Mouse (Mus musculus): ENCODE data around the gene Rin2. TPM values are rescaled to one million over a fixed set of nuclear protein-coding genes. Genes with fewer than 3 reads are reported as not detected.

Rin2 gene
- polyA plus RNA-seq, 1 experiment = 17.8 TPM

- no peak for TF ChIP-seq POLR2A (IDR thresholded peaks at IDR 0.05; ENCODE audit: borderline replicate concordance, control insufficient read depth, low read depth, low read length)
- no peak for TF ChIP-seq CTCF (IDR thresholded peaks at IDR 0.05; ENCODE audit: control insufficient read depth, insufficient read depth, low read length)
- H3K4me3 ChIP-seq (replicated peaks; ENCODE audit: control insufficient read depth, low read depth, low read length) = no peak overlapping the region
- no peaks in the 10 kb centered on the region; the same call in 1 of the 2 replicates for H3K4me1 ChIP-seq (ENCODE audit: control insufficient read depth, insufficient read depth, low read length)
- 54% methylated on average over 11 of the region's 11 CpGs for WGBS
- H3K27ac ChIP-seq (ENCODE audit: control insufficient read depth, insufficient read depth, low read depth, low read length, poor library complexity) = 0 out of 2 replicates have a peak overlapping the region, but pooled peaks have one; percentile 36
Measured at GRCm38 (mm10) chr2:145880887-145881747, 206.1 kb downstream of the Rin2 start.

- H3K4me1 ChIP-seq (ENCODE audit: control insufficient read depth, insufficient read depth, low read length) = no peaks in the 10 kb centered on the region; the same call in 1 of the 2 replicates
- no peak overlapping the region for H3K4me3 ChIP-seq (replicated peaks; ENCODE audit: control insufficient read depth, low read depth, low read length)
- 86% methylated on average over 5 of the region's 5 CpGs for WGBS
- no peak for TF ChIP-seq CTCF (IDR thresholded peaks at IDR 0.05; ENCODE audit: control insufficient read depth, insufficient read depth, low read length)
- no peak for TF ChIP-seq POLR2A (IDR thresholded peaks at IDR 0.05; ENCODE audit: borderline replicate concordance, control insufficient read depth, low read depth, low read length)
- H3K27ac ChIP-seq (ENCODE audit: control insufficient read depth, insufficient read depth, low read depth, low read length, poor library complexity) = no peak overlapping the region
Measured at GRCm38 (mm10) chr2:145881932-145882331, 206.9 kb downstream of the Rin2 start.

GRCm38 (mm10) chr2:145882398-145882797, 207.4 kb downstream of the Rin2 start:
- TF ChIP-seq POLR2A (IDR thresholded peaks at IDR 0.05; ENCODE audit: borderline replicate concordance, control insufficient read depth, low read depth, low read length) (no peak), CTCF (IDR thresholded peaks at IDR 0.05; ENCODE audit: control insufficient read depth, insufficient read depth, low read length) (no peak)
- no peaks in the 10 kb centered on the region; the same call in 1 of the 2 replicates for H3K4me1 ChIP-seq (ENCODE audit: control insufficient read depth, insufficient read depth, low read length)
- no peak overlapping the region for H3K4me3 ChIP-seq (replicated peaks; ENCODE audit: control insufficient read depth, low read depth, low read length)
- 5% methylated on average over 2 of the region's 2 CpGs for WGBS
- H3K27ac ChIP-seq (ENCODE audit: control insufficient read depth, insufficient read depth, low read depth, low read length, poor library complexity) = no peak overlapping the region

DNA sequence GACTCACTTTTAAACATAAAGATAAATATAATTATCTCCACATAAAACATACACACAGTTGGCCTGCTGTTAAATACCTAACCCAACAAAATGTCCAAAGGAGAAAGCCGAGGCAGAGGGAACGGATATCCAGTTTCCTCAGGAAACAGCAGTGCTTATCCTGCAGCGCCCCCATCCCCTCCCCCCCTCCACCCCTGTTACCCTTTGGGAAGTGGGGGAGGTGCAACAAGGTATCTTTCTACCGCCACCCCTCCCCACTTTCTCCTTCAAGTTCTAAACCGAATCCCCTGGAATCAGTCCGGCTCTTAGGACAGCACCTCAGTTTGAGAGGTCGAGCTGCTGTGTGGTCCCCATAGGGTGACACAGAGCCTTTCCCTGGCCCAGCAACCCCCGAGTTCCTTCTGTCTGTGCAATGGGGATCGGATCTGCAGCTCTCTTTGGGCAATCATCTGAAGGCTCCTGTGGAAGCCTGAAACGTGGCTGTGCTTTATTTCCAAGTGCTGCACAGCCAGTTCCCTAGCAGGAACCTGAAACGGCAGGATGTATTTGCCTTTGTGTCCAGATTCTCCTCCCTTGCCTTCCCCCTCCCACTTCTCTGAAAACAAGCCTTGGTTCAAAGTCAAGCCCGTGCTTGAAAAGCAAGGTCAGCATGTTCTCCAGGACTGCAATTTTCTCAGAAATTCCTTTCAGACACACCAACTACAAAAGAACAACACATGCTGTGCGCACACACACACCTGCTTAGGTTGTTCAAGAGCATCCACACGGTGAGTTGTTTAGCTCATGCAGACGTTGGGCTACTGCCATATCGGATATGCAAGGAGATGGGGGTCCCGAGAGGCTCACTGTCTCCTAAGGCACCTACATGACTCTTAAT, 209.3 kb downstream of the Rin2 start:
- TF ChIP-seq CTCF (IDR thresholded peaks at IDR 0.05; ENCODE audit: control insufficient read depth, insufficient read depth, low read length) (no peak), POLR2A (IDR thresholded peaks at IDR 0.05; ENCODE audit: borderline replicate concordance, control insufficient read depth, low read depth, low read length) (no peak)
- H3K27ac ChIP-seq (ENCODE audit: control insufficient read depth, insufficient read depth, low read depth, low read length, poor library complexity) = no peak overlapping the region; the same call in 1 of the 2 replicates
- H3K4me1 ChIP-seq (ENCODE audit: control insufficient read depth, insufficient read depth, low read length) = peaks cover 4% of the 10 kb centered on the region; the same call in 1 of the 2 replicates
- 29% methylated on average over 17 of the region's 17 CpGs for WGBS
- H3K4me3 ChIP-seq (replicated peaks; ENCODE audit: control insufficient read depth, low read depth, low read length) = no peak overlapping the region

- Histone ChIP-seq H3K27ac (ENCODE audit: control insufficient read depth, insufficient read depth, low read depth, low read length, poor library complexity) (no peak overlapping the region; the same call in 1 of the 2 replicates), H3K4me3 (replicated peaks; ENCODE audit: control insufficient read depth, low read depth, low read length) (no peak overlapping the region), H3K4me1 (ENCODE audit: control insufficient read depth, insufficient read depth, low read length) (peaks cover 5% of the 10 kb centered on the region; the same call in 1 of the 2 replicates)
- no peak for TF ChIP-seq POLR2A (IDR thresholded peaks at IDR 0.05; ENCODE audit: borderline replicate concordance, control insufficient read depth, low read depth, low read length)
- TF ChIP-seq CTCF (IDR thresholded peaks at IDR 0.05; ENCODE audit: control insufficient read depth, insufficient read depth, low read length) = no peak
- 64% methylated on average over 14 of the region's 14 CpGs for WGBS
Measured at GRCm38 (mm10) chr2:145884913-145885785, 210.1 kb downstream of the Rin2 start.

GRCm38 (mm10) chr2:145887937-145888765, 213.1 kb downstream of the Rin2 start:
- 34% methylated on average over 14 of the region's 14 CpGs for WGBS
- Histone ChIP-seq H3K4me1 (ENCODE audit: control insufficient read depth, insufficient read depth, low read length) (peaks cover 5% of the 10 kb centered on the region; the same call in 1 of the 2 replicates), H3K27ac (ENCODE audit: control insufficient read depth, insufficient read depth, low read depth, low read length, poor library complexity) (peak overlapping the region; percentile 61), H3K4me3 (replicated peaks; ENCODE audit: control insufficient read depth, low read depth, low read length) (no peak overlapping the region)
- peak; percentile 23; the same call in 1 of the 2 replicates for TF ChIP-seq CTCF (IDR thresholded peaks at IDR 0.05; ENCODE audit: control insufficient read depth, insufficient read depth, low read length)
- no peak for TF ChIP-seq POLR2A (IDR thresholded peaks at IDR 0.05; ENCODE audit: borderline replicate concordance, control insufficient read depth, low read depth, low read length)
